ENCODE assay signal across 8 mouse cellular contexts in the genomic region with DNA sequence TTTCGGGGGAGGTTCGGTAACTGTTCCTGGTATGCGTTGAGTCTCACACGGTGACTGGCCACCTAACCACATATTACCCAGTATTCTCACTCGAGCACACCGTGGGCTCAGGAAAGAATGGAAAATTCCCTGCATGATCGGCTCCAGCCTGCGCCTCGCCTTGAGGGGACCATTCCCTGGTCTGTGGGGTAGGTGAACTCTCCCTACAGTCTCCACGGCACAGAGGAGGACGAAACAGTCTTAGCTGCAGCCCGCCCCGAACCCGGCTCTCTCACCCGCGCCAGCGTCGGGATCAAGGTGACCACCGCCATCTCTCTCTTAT. TPM values are rescaled to one million over a fixed set of nuclear protein-coding genes. Genes with fewer than 3 reads are reported as not detected.
DNase-seq lines count a peak whose midpoint lies in the region; ATAC-seq and TF ChIP-seq lines count a peak whose summit lies in the region.

No protein-coding gene starts in this region.

- peak overlapping the region; percentile 74 for H3K4me2 ChIP-seq in heart, postnatal 0 days (ENCODE audit: low read depth, low read length)
- H3K4me2 ChIP-seq in hindbrain, embryonic 12.5 days (replicated peaks) = peak overlapping the region; percentile 68
- peak overlapping the region; percentile 85 for H3K4me2 ChIP-seq in midbrain, embryonic 13.5 days (replicated peaks)

- H3K4me3 ChIP-seq in heart, postnatal 0 days (ENCODE audit: low read depth, low read length) = peak overlapping the region; percentile 82
- H3K4me3 ChIP-seq in hindbrain, embryonic 12.5 days = peak overlapping the region; percentile 97
- peak overlapping the region; percentile 98 for H3K4me3 ChIP-seq in midbrain, embryonic 13.5 days (replicated peaks)

- H3K27me3 ChIP-seq in heart, postnatal 0 days (ENCODE audit: control insufficient read depth, insufficient read depth, low read length) = no peaks in the 10 kb centered on the region
- no peaks in the 10 kb centered on the region for H3K27me3 ChIP-seq in Patski
- H3K27me3 ChIP-seq in hindbrain, embryonic 12.5 days = no peaks in the 10 kb centered on the region
- H3K27me3 ChIP-seq in midbrain, embryonic 13.5 days = no peaks in the 10 kb centered on the region

- DNase-seq in heart, postnatal 0 days (ENCODE audit: low spot score) = peak; percentile 20
- DNase-seq in heart, adult 8-10 months (ENCODE audit: low spot score) = no peak
- peak; percentile 20 for DNase-seq in Patski (ENCODE audit: low read depth, low spot score)
- no peak for DNase-seq in layer of hippocampus, postnatal 14 days (ENCODE audit: low spot score in 2 of 2)
- DNase-seq in frontal cortex, postnatal 10 days (ENCODE audit: low spot score in 2 of 2) = no peak
- no peak for DNase-seq in layer of hippocampus, adult 11-12 months (ENCODE audit: low spot score)

- peaks cover 16% of the 10 kb centered on the region for H3K4me1 ChIP-seq in heart, postnatal 0 days (ENCODE audit: control insufficient read depth, insufficient read depth)
- H3K4me1 ChIP-seq in hindbrain, embryonic 12.5 days = peaks cover 23% of the 10 kb centered on the region
- H3K4me1 ChIP-seq in midbrain, embryonic 13.5 days (replicated peaks) = peaks cover 34% of the 10 kb centered on the region

- H3K27ac ChIP-seq in heart, postnatal 0 days (ENCODE audit: low read depth) = peak overlapping the region; percentile 99
- peak overlapping the region; percentile 97 for H3K27ac ChIP-seq in hindbrain, embryonic 12.5 days
- peak overlapping the region; percentile 97 for H3K27ac ChIP-seq in midbrain, embryonic 13.5 days

- 1% methylated on average over 19 of the region's 19 CpGs for WGBS in heart, postnatal 0 days
- WGBS in hindbrain, embryonic 12.5 days = 0% methylated on average over 19 of the region's 19 CpGs
- WGBS in midbrain, embryonic 13.5 days = under 1% methylated on average over 19 of the region's 19 CpGs

- no peak for TF ChIP-seq CTCF in heart, postnatal 0 days (IDR thresholded peaks at IDR 0.05; ENCODE audit: low read depth)
- TF ChIP-seq CTCF in Patski (IDR thresholded peaks at IDR 0.05) = no peak

- no peak for ATAC-seq in heart, postnatal 0 days (ENCODE audit: insufficient read depth, low read depth)
- ATAC-seq in Patski = peak; percentile 45
- no peak for ATAC-seq in hindbrain, embryonic 12.5 days (ENCODE audit: low FRiP score)
- ATAC-seq in midbrain, embryonic 13.5 days = no peak

- H3K9ac ChIP-seq in heart, postnatal 0 days (replicated peaks; ENCODE audit: low read depth, low read length) = peak overlapping the region; percentile 98
- peak overlapping the region; percentile 99 for H3K9ac ChIP-seq in hindbrain, embryonic 12.5 days
- peak overlapping the region; percentile 98 for H3K9ac ChIP-seq in midbrain, embryonic 13.5 days (replicated peaks)

- 0 out of 2 replicates have a peak, but pooled peaks cover 7% of the 10 kb centered on the region for H3K36me3 ChIP-seq in heart, postnatal 0 days (replicated peaks; ENCODE audit: control insufficient read depth, insufficient read depth, low read length)
- peaks cover 12% of the 10 kb centered on the region for H3K36me3 ChIP-seq in hindbrain, embryonic 12.5 days
- H3K36me3 ChIP-seq in midbrain, embryonic 13.5 days = peaks cover 7% of the 10 kb centered on the region; the same call in 1 of the 2 replicates

- POLR2A ChIA-PET in Patski (lab: Charles Lee) = interaction anchor here (0.6 to 1.2 kb wide), 2 partner anchors 19 to 36 kb away, joined by 3 read pairs; no protein-coding TSS in a partner anchor

- in situ Hi-C loops in Patski (cut with MboI; ENCODE audit: low pct_unique_long_range_greater_than_20kb) = no loop called here

- no peaks in the 10 kb centered on the region for H3K9me3 ChIP-seq in heart, postnatal 0 days (replicated peaks; ENCODE audit: control insufficient read depth, low read length)
- H3K9me3 ChIP-seq in hindbrain, embryonic 12.5 days (replicated peaks) = no peaks in the 10 kb centered on the region
- no peaks in the 10 kb centered on the region for H3K9me3 ChIP-seq in midbrain, embryonic 13.5 days

- no peak for TF ChIP-seq EP300 in heart, postnatal 0 days (IDR thresholded peaks at IDR 0.05; ENCODE audit: low read depth)

- CTCF ChIA-PET in Patski (lab: Charles Lee) = interaction anchor here (1.1 to 2.3 kb wide), 2 partner anchors 12 to 15 kb away, joined by 4 to 8 read pairs; no protein-coding TSS in a partner anchor

RNA-seq across cellular contexts. Expression of a gene that starts 0.3 kb away (rescaled TPM):
- 18.4 and 51.4 TPM in 2 replicates for total RNA-seq in heart, postnatal 0 days (2014; rRNA removed; ENCODE audit: low replicate concordance)
- polyA plus RNA-seq in heart, postnatal 0 days (2015; fragmentation: Nextera tagmentation; extraction: Ambion mirVana) = 14.2 and 14.8 TPM in 2 replicates
- total RNA-seq in heart, adult 8-10 months (2022) = 10 to 100 TPM; 19.5 to 23.3 (median 21.8) TPM
- 71.9 TPM for polyA plus RNA-seq in Patski (2021)
- 57.1 and 61.4 TPM in 2 replicates for polyA plus RNA-seq in hindbrain, embryonic 12.5 days (2016; fragmentation: Nextera tagmentation; extraction: Ambion mirVana)
- 56.9 and 57.8 TPM in 2 replicates for polyA plus RNA-seq in midbrain, embryonic 13.5 days (2015; fragmentation: Nextera tagmentation; extraction: Ambion mirVana)
- 10 to 100 TPM; 63.5 to 71.9 TPM for total RNA-seq in layer of hippocampus, postnatal 14 days (2021)

RNA-seq across cellular contexts. Expression of a gene that starts 1.2 kb away (rescaled TPM):
- 50.6 and 66.2 TPM in 2 replicates for total RNA-seq in heart, postnatal 0 days (2014; rRNA removed; ENCODE audit: low replicate concordance)
- polyA plus RNA-seq in heart, postnatal 0 days (2015; fragmentation: Nextera tagmentation; extraction: Ambion mirVana) = 56.1 and 56.9 TPM in 2 replicates
- total RNA-seq in heart, adult 8-10 months (2022) = 10 to 100 TPM; 70.8 to 93.2 (median 82.9) TPM
- 81.9 TPM for polyA plus RNA-seq in Patski (2021)
- polyA plus RNA-seq in hindbrain, embryonic 12.5 days (2016; fragmentation: Nextera tagmentation; extraction: Ambion mirVana) = 54.9 and 64.1 TPM in 2 replicates
- polyA plus RNA-seq in midbrain, embryonic 13.5 days (2015; fragmentation: Nextera tagmentation; extraction: Ambion mirVana) = 63.3 and 63.5 TPM in 2 replicates
- 10 to 100 TPM; 57.6 to 62.0 TPM for total RNA-seq in layer of hippocampus, postnatal 14 days (2021)

RNA-seq across cellular contexts. Expression of a gene that starts 31.3 kb away (rescaled TPM):
- total RNA-seq in heart, postnatal 0 days (2014; rRNA removed; ENCODE audit: low replicate concordance) = 10.2 and 12.9 TPM in 2 replicates
- polyA plus RNA-seq in heart, postnatal 0 days (2015; fragmentation: Nextera tagmentation; extraction: Ambion mirVana) = 12.7 and 13.2 TPM in 2 replicates
- total RNA-seq in heart, adult 8-10 months (2022) = 1 to 10 TPM; 4.1 to 8.3 (median 5.7) TPM
- 36.5 TPM for polyA plus RNA-seq in Patski (2021)
- polyA plus RNA-seq in hindbrain, embryonic 12.5 days (2016; fragmentation: Nextera tagmentation; extraction: Ambion mirVana) = 49.1 and 56.6 TPM in 2 replicates
- polyA plus RNA-seq in midbrain, embryonic 13.5 days (2015; fragmentation: Nextera tagmentation; extraction: Ambion mirVana) = 56.1 and 58.6 TPM in 2 replicates
- 10 to 100 TPM; 10.1 to 11.8 TPM for total RNA-seq in layer of hippocampus, postnatal 14 days (2021)

RNA-seq across cellular contexts. Expression of a gene that starts 42.0 kb away (rescaled TPM):
- total RNA-seq in heart, postnatal 0 days (2014; rRNA removed; ENCODE audit: low replicate concordance) = 0.19 TPM in 1 of 2 replicates, not detected in the other
- polyA plus RNA-seq in heart, postnatal 0 days (2015; fragmentation: Nextera tagmentation; extraction: Ambion mirVana) = 0.14 TPM in 2 replicates
- under 1 TPM in 3 of 4 experiments, not detected in 1; 0.22 to 0.38 (median 0.28) TPM for total RNA-seq in heart, adult 8-10 months (2022)
- polyA plus RNA-seq in Patski (2021) = 0.14 TPM
- 1.1 and 2.0 TPM in 2 replicates for polyA plus RNA-seq in hindbrain, embryonic 12.5 days (2016; fragmentation: Nextera tagmentation; extraction: Ambion mirVana)
- 1.0 and 1.6 TPM in 2 replicates for polyA plus RNA-seq in midbrain, embryonic 13.5 days (2015; fragmentation: Nextera tagmentation; extraction: Ambion mirVana)
- 1 to 10 TPM; 1.5 to 1.6 TPM for total RNA-seq in layer of hippocampus, postnatal 14 days (2021)

RNA-seq across cellular contexts. Expression of a gene that starts 52.2 kb away (rescaled TPM):
- 11.9 and 22.7 TPM in 2 replicates for total RNA-seq in heart, postnatal 0 days (2014; rRNA removed; ENCODE audit: low replicate concordance)
- polyA plus RNA-seq in heart, postnatal 0 days (2015; fragmentation: Nextera tagmentation; extraction: Ambion mirVana) = 13.7 and 15.5 TPM in 2 replicates
- 10 to 100 TPM; 11.1 to 12.9 (median 12.0) TPM for total RNA-seq in heart, adult 8-10 months (2022)
- 40.0 TPM for polyA plus RNA-seq in Patski (2021)
- polyA plus RNA-seq in hindbrain, embryonic 12.5 days (2016; fragmentation: Nextera tagmentation; extraction: Ambion mirVana) = 15.8 and 16.3 TPM in 2 replicates
- polyA plus RNA-seq in midbrain, embryonic 13.5 days (2015; fragmentation: Nextera tagmentation; extraction: Ambion mirVana) = 17.1 and 18.8 TPM in 2 replicates
- 10 to 100 TPM; 13.0 to 13.9 TPM for total RNA-seq in layer of hippocampus, postnatal 14 days (2021)

Comparison
In these comparisons a context has a peak if more than half of its experiments do, and no peak if none do; other contexts are left out.
1. DNase-seq: peak in heart, postnatal 0 days (single experiment) and Patski (single experiment); none in heart, adult 8-10 months (single experiment), layer of hippocampus, postnatal 14 days (0 of 2), frontal cortex, postnatal 10 days (0 of 2) and layer of hippocampus, adult 11-12 months (single experiment).
2. Peak in every context shown above with its lines, with median percentiles within 50 percentile points of each other: H3K27ac ChIP-seq, H3K4me2 ChIP-seq, H3K4me3 ChIP-seq and H3K9ac ChIP-seq.